Mouse (Mus musculus) liver, embryonic 14.5 days (tissue): ENCODE data around the gene Syce2.

Source experiments
- CTCF ChIP-seq: IDR thresholded peaks from 2 replicates; pipeline ENCODE4 v1.5.1; 2016; ENCODE audit warnings: antibody characterized with exemption, low read depth, control low read depth
- EP300 ChIP-seq: IDR thresholded peaks from 2 replicates; pipeline ENCODE4 v1.6.1; 2016; ENCODE audit warnings: antibody characterized with exemption, low read depth

- no peak for TF ChIP-seq CTCF
- TF ChIP-seq EP300 = no peak
Observed at GRCm38 (mm10) chr8:84839411-84839810, 32.5 kb upstream of the Syce2 start.
